Mouse (Mus musculus) layer of hippocampus, adult 2 months (tissue): Measurements from ENCODE around the gene Selenoo. TPM values are rescaled to one million over a fixed set of nuclear protein-coding genes. Genes with fewer than 3 reads are reported as not detected.

Experiments used
- DNase-seq, 2 experiments: peaks; one replicate each; pipeline ENCODE4 v3.0.0; 2022; ENCODE audit warnings: low spot score in 2 of 2
- H3K27ac ChIP-seq: fragments of 200-600 bp; 2 replicates; pipeline ENCODE4 v1.8.1; 2022
- H3K4me3 ChIP-seq: fragments of 200-600 bp; 2 replicates; pipeline ENCODE4 v1.8.1; 2022; ENCODE audit warnings: mild to moderate bottlenecking
- CTCF ChIP-seq: fragments of 200-600 bp; conservative IDR thresholded peaks from 2 replicates; pipeline ENCODE4 v1.8.1; 2022; ENCODE audit warnings: antibody characterized with exemption, mild to moderate bottlenecking, moderate library complexity
- total RNA-seq, 2 experiments: library from RNA; stranded (reverse); gene quantifications; 2 replicates each; pipeline ENCODE4 v1.2.3; 2021

The Selenoo gene
- total RNA-seq, 2 experiments from 2014 or later: 21.2 to 22.0 TPM

DNA sequence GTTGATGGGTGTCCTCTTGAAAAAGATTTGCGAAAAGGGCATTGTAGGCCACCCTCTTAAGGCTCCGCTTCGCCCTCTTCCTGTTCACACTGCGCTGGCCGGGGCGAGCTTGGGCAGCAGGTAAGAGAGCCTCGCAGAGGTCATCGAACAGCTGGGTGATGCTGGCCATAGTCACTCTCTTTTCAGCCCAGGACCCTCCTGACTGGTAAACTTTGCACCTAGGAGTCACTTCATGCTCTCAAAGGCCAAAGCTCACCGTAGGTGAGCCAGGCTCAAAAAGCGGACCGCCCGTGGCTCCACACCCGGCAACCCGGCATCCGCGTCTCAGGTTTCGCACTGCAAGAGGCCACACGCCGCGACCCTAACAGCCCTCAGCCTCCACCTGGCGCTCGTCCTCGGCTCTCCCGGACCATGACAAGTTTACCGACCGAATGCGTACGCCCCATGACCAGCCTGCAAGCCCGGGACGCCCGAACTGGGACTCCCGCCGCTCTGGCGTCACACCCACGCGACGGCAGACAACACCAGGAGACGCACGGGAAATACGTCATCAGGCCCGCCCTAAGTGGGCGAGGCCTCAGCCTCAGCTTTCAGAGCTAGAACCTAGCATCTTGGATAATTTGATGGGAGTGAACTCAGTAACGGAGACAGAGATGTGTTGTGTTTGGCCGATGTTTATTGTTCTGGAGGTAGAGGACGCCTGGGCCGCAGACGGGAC, 33.9 kb downstream of the Selenoo start, which contains the start of gene Tubgcp6:
TSS of gene Tubgcp6 (minus strand) at position 464 of the 718 bp plus-strand sequence.
- peak within 1 kb of the TSS; percentile 64 for H3K4me3 ChIP-seq
- peak; percentile 95 to 96 for DNase-seq
- peak within 1 kb of the TSS; percentile 90 for H3K27ac ChIP-seq
- TF ChIP-seq CTCF: no peak

DNA sequence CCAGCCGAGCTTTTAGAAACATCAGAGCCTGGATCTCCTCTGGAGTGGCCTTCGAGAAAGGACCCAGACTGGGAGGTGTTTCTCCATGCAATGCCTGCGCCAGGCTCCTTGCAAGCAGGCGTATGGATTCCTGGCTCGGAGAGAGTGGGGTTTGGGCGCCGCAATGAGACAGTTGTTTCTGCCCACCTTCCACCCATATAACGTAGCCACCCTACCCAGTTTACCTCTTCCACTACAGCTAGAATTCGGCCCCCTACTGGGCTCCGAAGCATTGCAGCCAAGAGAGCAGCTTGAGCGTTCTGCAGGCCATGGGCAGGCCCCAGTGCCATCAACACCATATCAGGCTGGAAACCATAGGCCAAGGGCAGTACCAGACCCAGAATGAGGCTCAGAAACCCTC, 34.7 kb downstream of the Selenoo start:
- TF ChIP-seq CTCF: peak; percentile 71
- Histone ChIP-seq H3K4me3 (peak overlapping the region; percentile 64), H3K27ac (peak overlapping the region; percentile 90)
- peak; percentile 37 to 62 for DNase-seq

DNA sequence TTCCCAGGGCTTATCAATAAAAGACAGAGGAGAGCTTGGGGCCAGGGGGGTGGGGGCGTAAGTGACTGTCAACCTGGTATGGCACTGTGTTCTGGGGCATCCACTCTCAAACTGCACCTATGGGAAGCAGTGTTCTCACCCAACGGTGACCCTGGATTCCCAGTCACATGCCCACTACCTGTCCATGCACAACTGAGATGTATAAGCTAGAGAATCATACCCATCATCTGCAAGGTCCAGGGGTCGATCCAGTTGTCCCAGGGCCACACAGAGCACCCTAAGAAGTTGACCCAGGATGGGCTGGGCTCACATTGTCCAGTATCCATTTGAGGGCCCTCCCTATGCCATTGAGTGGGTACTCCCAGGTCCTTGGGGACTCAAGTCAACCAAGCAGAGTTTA, 35.4 kb downstream of the Selenoo start:
- H3K4me3 ChIP-seq: no peak overlapping the region
- H3K27ac ChIP-seq: no peak overlapping the region

DNA sequence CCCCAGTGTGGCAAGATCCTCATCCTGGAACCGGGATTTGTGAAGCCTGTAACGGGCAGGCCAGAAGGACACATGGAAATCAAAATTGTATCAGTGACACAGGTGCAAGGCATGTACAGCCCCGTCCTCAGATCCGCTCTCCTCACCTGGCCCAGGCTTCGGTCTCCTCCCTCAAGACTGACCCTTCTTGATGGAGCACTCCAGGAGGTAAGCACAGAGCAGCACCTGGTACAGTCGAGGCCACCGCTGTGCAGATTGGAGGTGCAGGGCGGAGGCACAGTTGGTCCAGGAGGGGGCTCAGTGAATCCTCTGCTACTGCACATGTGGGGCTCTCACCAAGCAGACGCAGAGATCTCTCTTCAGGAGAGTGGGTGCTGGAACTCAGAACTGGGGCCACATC, 36.5 kb downstream of the Selenoo start:
- DNase-seq: no peak
- H3K27ac ChIP-seq: no peak overlapping the region
- no peak overlapping the region for H3K4me3 ChIP-seq
- TF ChIP-seq CTCF: no peak

More for the DNA sequence above, 35.4 kb downstream of the Selenoo start:
- no peak for TF ChIP-seq CTCF
- DNase-seq: no peak

DNA sequence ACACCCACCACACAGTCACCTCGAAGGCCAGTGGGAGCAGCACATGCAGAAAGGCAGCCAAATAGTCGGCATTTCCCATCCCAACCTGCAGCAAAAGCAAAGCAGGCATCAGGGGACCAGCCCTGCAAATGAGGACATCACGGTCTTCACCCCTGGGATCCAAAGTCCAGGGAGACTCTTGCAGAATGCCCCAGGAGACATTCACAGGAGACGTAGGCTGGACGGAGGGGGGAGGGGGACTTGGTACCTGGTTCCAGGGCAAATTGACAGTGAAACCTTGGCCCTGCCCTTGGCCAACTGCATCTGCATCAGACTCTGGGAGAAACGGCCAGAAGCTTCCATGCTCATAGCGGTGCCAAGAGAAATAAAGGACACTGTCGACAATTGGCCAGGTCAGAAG, 37.7 kb downstream of the Selenoo start:
- no peak overlapping the region for H3K27ac ChIP-seq
- TF ChIP-seq CTCF: no peak
- H3K4me3 ChIP-seq: no peak overlapping the region
- no peak for DNase-seq

DNA sequence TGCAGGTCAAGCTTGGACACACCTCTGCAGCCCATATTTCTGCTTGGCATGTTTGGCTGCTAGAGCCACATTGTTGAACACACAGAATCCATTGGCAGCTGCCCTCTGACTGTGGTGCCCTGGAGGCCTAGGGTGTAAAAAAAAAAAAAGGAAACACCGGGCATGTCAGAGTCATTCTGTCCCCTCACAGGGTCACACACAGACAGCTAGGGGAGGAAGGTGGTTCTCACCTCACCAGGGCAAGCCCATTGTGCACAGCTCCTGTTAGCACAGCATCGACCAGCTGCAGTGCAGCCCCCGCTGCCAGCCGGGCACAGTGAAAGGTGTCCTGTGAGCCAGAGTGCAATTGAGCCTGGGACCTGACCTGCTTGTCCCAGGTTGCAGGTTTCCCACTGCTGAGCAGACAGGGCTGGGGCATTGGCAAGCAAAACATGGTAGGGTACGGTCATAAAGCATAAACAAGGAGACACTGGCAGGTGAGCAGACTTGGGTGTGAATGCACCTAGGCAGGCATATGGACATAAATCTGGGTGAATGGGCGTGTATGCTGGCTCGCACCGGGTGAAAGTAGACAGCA, 38.6 kb downstream of the Selenoo start:
- TF ChIP-seq CTCF: no peak
- no peak for DNase-seq
- H3K4me3 ChIP-seq: peak overlapping the region; percentile 80
- H3K27ac ChIP-seq: peak overlapping the region; percentile 97; the same call in 1 of the 2 replicates

DNA sequence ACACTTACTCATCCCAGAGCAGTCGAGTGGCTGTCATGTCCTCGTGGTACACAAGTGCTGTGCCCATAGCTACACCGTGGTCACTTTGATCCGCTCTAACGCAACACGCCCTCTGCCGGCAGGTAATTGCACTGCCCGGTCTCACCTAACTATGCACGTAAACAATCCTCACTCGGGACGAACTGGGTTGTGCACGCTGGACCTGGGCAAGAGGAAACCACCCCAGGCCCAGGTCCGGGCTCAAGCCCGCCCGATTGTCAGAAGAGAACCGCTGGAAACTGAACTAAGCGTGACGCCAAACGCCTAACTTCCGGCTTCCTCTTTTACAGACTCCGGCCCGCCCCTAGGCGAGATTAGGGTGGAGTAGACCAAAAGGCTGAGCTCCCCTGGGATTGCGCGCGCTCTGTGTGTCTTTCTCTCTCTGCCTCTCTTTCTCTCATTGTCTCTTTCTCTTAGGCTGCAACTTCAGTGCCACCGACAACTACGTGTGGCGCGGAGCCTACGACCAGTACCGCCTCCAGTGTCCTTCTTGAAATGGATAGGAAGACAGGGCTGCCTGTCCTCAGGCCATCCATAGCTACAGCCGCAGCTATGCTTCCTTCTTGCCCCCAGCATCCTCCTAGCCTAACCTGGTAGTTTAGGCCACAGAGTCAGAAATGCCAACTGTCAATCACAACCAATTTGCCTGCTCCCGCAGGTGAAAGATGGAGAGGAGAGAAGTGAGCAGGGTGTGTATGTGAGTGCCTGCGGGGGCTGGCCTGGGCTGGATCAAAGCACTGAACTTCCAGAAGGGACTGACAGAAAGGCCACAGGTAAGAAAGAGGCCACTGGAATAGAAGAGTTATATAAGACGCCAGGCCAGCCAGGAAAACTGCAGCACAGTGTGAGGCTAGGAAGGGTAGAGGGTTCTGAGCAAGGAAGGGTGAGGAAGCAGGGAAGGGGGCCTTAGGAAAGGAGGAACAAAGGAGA, 39.8 kb downstream of the Selenoo start, which contains the start of gene Hdac10:
TSS of gene Hdac10 (minus strand) at position 319 of the 969 bp plus-strand sequence.
- DNase-seq: peak; percentile 70 to 76
- peak; percentile 94 for TF ChIP-seq CTCF
- Histone ChIP-seq H3K4me3 (peak within 1 kb of the TSS; percentile 80), H3K27ac (peak within 1 kb of the TSS; percentile 97)

DNA sequence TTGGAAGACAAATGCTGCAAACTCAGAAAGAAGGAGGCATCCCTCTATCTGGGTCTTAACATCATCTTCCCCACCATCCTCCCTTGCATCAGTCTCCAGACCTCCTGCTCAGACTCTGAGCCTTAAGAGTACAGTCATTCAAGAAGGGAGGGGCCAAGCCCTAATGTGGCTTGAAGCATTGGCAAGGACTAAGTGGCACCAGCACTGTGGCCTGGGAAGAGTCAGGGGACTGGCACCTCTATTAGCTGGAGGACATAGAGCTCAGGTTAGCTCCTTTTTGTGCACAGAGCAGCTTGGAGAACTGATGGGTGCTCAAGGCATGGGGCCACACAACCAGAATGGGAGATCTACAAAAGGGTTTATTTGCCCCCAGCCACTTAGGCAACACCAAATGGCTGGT, 41.4 kb downstream of the Selenoo start:
- Histone ChIP-seq H3K4me3 (no peak overlapping the region), H3K27ac (no peak overlapping the region)
- no peak for TF ChIP-seq CTCF
- no peak for DNase-seq

DNA sequence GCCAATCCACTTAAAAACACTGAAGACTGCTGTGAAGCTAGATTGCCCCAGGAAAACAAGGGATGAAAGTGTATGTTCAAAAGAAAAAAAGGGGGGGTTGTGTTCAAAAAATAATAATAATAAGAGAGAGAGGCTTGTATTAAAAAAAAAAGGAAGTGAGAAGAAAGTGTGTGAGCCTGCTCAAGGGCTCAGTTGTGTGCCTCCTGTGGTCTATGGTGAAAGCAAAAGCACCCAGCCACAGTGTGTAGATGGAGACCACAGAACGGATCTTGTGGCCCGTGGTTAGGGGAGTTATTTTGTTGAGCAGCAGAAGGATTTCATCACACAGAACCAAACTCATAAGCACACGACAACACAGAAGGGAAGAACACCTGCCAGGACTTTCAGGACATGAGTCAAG, 42.4 kb downstream of the Selenoo start:
- Histone ChIP-seq H3K27ac (no peak overlapping the region), H3K4me3 (no peak overlapping the region)
- no peak for DNase-seq
- TF ChIP-seq CTCF: no peak

DNA sequence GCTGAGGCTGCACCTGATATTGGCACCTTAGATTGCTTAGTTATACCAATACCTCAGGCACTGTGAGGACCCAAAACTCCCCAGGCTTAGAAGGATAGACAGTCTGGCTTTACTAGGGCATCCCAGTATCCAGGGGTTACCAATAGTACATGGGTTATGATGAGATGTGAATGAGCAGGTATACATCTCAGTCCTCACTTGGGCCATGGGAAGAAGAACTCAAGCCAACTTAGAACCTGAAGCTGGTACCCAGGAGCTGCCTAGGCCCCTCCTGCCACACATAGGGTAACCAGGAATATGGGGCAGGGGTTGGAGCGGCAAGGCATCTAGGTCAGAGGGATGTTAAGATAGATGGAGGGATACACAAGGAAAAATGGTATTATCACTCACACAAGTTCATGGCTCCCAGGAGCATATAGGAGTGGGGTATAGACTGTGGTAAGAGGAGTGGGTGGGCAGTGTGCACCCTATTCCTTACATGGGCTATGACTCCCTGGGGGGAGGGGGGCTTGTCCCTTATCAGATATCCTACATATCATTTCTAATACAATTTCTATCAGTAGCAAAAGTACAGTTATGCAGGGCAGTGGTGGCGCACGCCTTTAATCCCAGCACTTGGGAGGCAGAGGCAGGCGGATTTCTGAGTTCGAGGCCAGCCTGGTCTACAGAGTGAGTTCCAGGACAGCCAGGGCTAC, 47.7 kb downstream of the Selenoo start:
- no peak for TF ChIP-seq CTCF
- H3K4me3 ChIP-seq: no peak overlapping the region
- DNase-seq: no peak
- no peak overlapping the region for H3K27ac ChIP-seq

DNA sequence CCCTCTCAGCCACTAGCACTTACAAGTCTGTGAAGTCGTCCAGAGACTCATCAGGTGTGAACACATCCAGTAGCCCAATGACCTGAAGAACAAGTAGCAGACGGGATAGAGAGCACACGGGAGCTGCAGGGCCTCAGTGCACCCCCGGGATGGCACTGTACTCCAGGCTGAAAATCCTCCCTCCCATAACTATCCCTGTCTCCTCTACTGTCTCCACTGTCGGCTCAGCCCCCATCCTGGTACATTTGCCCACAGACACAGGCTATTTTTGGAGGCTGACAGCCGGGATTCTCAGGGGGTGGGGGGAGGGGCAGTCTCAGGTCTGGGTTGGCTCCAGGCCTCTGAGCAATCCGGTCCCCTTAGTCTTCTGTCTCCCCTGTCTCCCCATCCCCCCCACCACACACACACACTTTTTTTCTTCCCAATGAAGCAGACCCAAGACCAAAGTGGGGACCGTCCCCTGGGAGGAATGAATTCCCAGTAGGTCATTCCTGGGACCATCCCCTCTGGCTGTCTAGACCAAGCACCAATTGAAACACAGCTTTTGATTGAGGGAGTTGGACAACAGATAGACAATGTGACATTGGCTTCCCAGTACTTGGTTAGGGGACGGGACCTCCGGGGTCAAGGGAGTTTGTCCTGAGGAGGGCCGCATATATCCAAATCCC, 48.6 kb downstream of the Selenoo start:
- Histone ChIP-seq H3K27ac (no peak overlapping the region), H3K4me3 (no peak overlapping the region)
- DNase-seq: no peak
- no peak for TF ChIP-seq CTCF

DNA sequence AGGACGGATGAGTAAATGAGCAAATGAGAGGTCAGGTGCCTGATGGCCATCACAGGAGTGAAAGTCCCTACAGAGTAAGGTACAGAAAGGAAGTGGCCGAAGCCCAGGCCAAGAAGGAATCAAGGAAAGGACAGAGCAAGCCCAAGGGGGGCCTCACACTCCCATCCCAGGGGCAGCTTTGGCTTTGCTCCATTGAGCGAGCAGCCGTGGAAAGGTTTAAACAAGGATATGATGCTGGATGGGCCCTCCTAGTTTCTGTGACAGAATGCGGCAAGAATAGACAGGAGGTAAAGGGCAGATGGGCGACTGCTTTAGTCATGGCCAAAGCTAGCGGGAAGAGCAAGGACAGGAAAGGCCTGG, 49.1 kb downstream of the Selenoo start:
- Histone ChIP-seq H3K27ac (no peak overlapping the region), H3K4me3 (no peak overlapping the region)
- DNase-seq: no peak
- TF ChIP-seq CTCF: no peak
